Mouse (Mus musculus) embryonic facial prominence, embryonic 12.5 days (tissue): ENCODE measurements around the gene Herc1. TPM values are rescaled to one million over a fixed set of nuclear protein-coding genes. Genes with fewer than 3 reads are reported as not detected.

Experiments
- ATAC-seq: fragments of 200-750 bp; cut with Nextera tagmentation; 2 replicates; pipeline ENCODE4 v1.8.0; 2017; ENCODE audit not compliant: insufficient number of reproducible peaks, insufficient read depth, low FRiP score, low TSS enrichment
- H3K27ac ChIP-seq: fragments of 300-500 bp; sonication (generic); 2 replicates; pipeline ENCODE4 v1.5.1; 2016; ENCODE audit warnings: mild to moderate bottlenecking
- H3K27me3 ChIP-seq: fragments of 300-500 bp; sonication (generic); 2 replicates; pipeline ENCODE4 v1.6.1; 2016; ENCODE audit warnings: mild to moderate bottlenecking, moderate library complexity
- H3K36me3 ChIP-seq: fragments of 300-500 bp; sonication (generic); 2 replicates; pipeline ENCODE4 v1.6.1; 2016; ENCODE audit warnings: mild to moderate bottlenecking
- H3K4me1 ChIP-seq: fragments of 300-500 bp; sonication (generic); 2 replicates; pipeline ENCODE4 v1.6.1; 2016
- H3K4me2 ChIP-seq: fragments of 300-500 bp; sonication (generic); replicated peaks from 2 replicates; pipeline ENCODE4 v1.6.1; 2016; ENCODE audit warnings: mild to moderate bottlenecking, moderate library complexity
- H3K4me3 ChIP-seq: fragments of 300-500 bp; sonication (generic); 2 replicates; pipeline ENCODE4 v1.5.1; 2016; ENCODE audit warnings: mild to moderate bottlenecking
- H3K9ac ChIP-seq: fragments of 300-500 bp; sonication (generic); 2 replicates; pipeline ENCODE4 v1.6.1; 2016; ENCODE audit warnings: mild to moderate bottlenecking, moderate library complexity
- H3K9me3 ChIP-seq: fragments of 300-500 bp; sonication (generic); 2 replicates; pipeline ENCODE4 v1.6.1; 2016; ENCODE audit warnings: mild to moderate bottlenecking, moderate library complexity
- WGBS: fragments of 180-500 bp; shearing (Covaris S2); methylation state at CpG from one replicate; pipeline ENCODE4 v1.1.7; 2016; 5-methylcytosine and 5-hydroxymethylcytosine counted together
- polyA plus RNA-seq: library from polyadenylated mRNA; unstranded; fragments of >200 nt; fragmentation: Nextera tagmentation; extraction: Ambion mirVana; gene quantifications from 2 replicates; pipeline ENCODE4 v1.2.1, GENCODE M21; 2016

Herc1 gene
- polyA plus RNA-seq, 1 experiment from 2014 or later: 28.9 TPM

DNA sequence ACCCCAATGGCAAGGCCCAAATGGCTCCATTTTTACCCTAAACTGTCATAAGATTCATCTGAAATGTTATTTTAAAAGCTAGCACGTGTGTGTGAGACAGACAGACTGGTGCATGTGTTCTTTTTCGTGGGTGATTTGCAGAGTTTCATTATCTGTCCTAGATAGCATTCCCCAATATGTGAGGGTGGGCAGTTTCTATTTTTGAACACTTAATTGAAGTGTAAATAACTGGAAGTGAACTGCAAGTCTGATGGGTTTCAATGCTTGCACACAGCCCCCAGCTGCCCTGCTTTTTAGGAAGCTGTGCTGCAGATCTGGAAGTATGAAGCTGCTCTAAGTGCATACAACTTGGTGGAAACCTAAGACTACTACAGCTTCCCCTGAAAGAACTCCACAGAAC, 164.9 kb downstream of the Herc1 start:
- H3K4me3 ChIP-seq: no peak overlapping the region
- no peaks in the 10 kb centered on the region for H3K27me3 ChIP-seq
- peaks cover 54% of the 10 kb centered on the region for H3K36me3 ChIP-seq
- WGBS: 84% methylated on average over 2 of the region's 2 CpGs
- ATAC-seq: no peak
- peaks cover 24% of the 10 kb centered on the region for H3K4me1 ChIP-seq
- H3K4me2 ChIP-seq: no peak overlapping the region
- H3K9ac ChIP-seq: no peak overlapping the region
- H3K9me3 ChIP-seq: no peaks in the 10 kb centered on the region
- H3K27ac ChIP-seq: no peak overlapping the region

DNA sequence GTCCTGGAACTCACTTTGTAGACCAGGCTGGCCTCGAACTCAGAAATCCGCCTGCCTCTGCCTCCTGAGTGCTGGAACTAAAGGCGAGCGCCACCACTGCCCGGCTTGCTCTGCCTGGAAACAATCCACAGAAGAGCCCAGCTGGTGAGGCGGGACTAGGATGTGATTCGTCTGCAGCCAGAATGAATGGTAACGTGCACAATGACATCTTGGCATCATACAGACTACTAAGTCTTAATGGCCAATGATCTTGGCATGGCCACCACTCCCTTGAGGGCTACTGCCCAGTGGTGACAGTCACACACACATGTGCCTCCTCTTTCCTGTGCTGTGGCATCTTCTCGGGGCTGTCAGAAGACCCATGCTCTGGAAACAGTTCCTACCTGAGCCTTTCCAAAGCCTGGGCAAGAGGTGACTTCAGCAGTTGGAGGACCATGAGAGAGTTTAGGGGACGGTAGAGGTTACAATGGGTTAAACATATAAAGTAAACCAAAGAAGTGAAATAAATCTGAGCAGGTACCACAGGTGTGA, 165.5 kb downstream of the Herc1 start:
- Histone ChIP-seq H3K4me1 (peaks cover 18% of the 10 kb centered on the region), H3K36me3 (peaks cover 60% of the 10 kb centered on the region), H3K4me2 (no peak overlapping the region), H3K27me3 (no peaks in the 10 kb centered on the region), H3K4me3 (no peak overlapping the region), H3K9ac (no peak overlapping the region), H3K27ac (no peak overlapping the region), H3K9me3 (no peaks in the 10 kb centered on the region)
- WGBS: 91% methylated on average over 10 of the region's 10 CpGs
- ATAC-seq: no peak

- H3K4me1 ChIP-seq: peaks cover 18% of the 10 kb centered on the region
- no peak overlapping the region for H3K27ac ChIP-seq
- no peak overlapping the region for H3K4me2 ChIP-seq
- no peak overlapping the region for H3K4me3 ChIP-seq
- 90% methylated on average over 6 of the region's 6 CpGs for WGBS
- H3K36me3 ChIP-seq: peaks cover 66% of the 10 kb centered on the region
- no peaks in the 10 kb centered on the region for H3K27me3 ChIP-seq
- no peak overlapping the region for H3K9ac ChIP-seq
- no peaks in the 10 kb centered on the region for H3K9me3 ChIP-seq
- no peak for ATAC-seq
Observed at GRCm38 (mm10) chr9:66516296-66516940, 166.2 kb downstream of the Herc1 start.

DNA sequence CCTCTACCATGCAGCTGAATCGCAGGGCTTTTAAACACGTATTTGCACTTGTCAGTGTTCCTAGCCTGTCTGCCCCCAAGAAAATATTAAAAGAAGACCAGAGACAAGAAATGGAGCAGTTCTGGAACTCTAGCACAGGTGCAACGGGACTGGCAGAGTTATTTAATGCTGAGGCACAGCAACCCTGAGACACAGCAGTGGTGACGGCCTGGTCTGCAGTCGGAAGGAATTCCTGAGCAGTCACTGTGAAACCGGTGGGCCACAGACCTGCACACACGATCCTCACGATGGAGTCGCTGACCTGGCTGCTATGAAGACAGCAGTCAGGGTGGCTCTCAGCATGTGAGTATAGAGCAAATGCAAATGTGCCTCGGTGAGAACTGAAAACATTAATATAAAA, 167.5 kb downstream of the Herc1 start:
- Histone ChIP-seq H3K9me3 (no peaks in the 10 kb centered on the region), H3K4me1 (peaks cover 15% of the 10 kb centered on the region), H3K4me2 (no peak overlapping the region), H3K27me3 (no peaks in the 10 kb centered on the region), H3K4me3 (no peak overlapping the region), H3K36me3 (peaks cover 78% of the 10 kb centered on the region), H3K9ac (no peak overlapping the region), H3K27ac (no peak overlapping the region)
- no peak for ATAC-seq
- WGBS: 91% methylated on average over 10 of the region's 10 CpGs

DNA sequence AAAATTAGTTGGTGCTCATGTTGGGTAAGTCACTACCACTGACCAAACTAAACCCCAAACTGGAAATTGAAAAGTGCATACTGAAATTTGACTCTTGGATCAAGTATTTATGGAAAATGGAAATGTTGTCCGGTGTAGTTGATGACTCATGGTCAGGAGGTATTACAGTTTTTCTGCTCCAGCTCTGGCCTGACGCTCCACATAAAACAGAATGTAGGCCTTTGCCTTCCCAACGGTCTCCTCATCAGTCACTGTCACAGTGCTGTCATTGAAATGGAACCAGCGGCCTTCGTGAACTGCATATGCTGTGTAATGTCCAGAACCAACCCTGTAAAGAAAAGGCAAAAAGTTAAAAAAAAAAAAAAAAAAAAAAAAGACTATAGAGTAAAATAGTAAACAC, 168.0 kb downstream of the Herc1 start:
- Histone ChIP-seq H3K4me2 (no peak overlapping the region), H3K9me3 (no peaks in the 10 kb centered on the region), H3K27ac (no peak overlapping the region), H3K4me3 (no peak overlapping the region), H3K36me3 (peaks cover 82% of the 10 kb centered on the region), H3K9ac (no peak overlapping the region), H3K4me1 (peaks cover 10% of the 10 kb centered on the region), H3K27me3 (no peaks in the 10 kb centered on the region)
- WGBS: 88% methylated on average over 5 of the region's 5 CpGs
- ATAC-seq: no peak

GRCm38 (mm10) chr9:66518901-66519300, 168.7 kb downstream of the Herc1 start:
- Histone ChIP-seq H3K4me1 (peaks cover 4% of the 10 kb centered on the region), H3K4me2 (no peak overlapping the region), H3K4me3 (no peak overlapping the region), H3K27me3 (no peaks in the 10 kb centered on the region), H3K9ac (no peak overlapping the region), H3K27ac (no peak overlapping the region), H3K36me3 (peaks cover 85% of the 10 kb centered on the region), H3K9me3 (no peaks in the 10 kb centered on the region)
- WGBS: 83% methylated on average over 5 of the region's 5 CpGs
- no peak for ATAC-seq

GRCm38 (mm10) chr9:66520299-66520698, 170.0 kb downstream of the Herc1 start:
- H3K36me3 ChIP-seq: peaks cover 84% of the 10 kb centered on the region
- no peaks in the 10 kb centered on the region for H3K4me1 ChIP-seq
- H3K9ac ChIP-seq: no peak overlapping the region
- H3K27ac ChIP-seq: no peak overlapping the region
- no peak overlapping the region for H3K4me2 ChIP-seq
- no peak for ATAC-seq
- H3K9me3 ChIP-seq: no peaks in the 10 kb centered on the region
- H3K4me3 ChIP-seq: no peak overlapping the region
- no peaks in the 10 kb centered on the region for H3K27me3 ChIP-seq
- WGBS: 97% methylated on average over 4 of the region's 4 CpGs

DNA sequence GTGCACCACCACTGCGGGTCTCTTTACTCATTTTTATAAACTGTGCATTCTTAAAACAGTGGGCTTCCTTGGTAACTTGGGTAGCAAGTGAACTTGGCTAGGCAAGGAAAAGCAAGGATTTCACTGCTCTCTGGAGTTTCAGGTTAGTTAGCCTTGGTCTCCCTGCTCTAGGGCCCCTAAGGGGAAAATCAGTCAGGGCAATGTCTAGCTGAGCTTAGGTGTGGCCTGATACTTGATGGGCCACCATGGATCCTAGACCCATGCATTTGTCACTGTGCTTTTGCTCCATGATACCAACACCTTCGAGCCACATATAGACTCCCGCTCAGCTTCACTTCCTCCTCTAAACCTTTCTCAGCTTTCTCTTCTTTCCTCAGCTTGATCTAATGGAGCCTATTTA, 171.3 kb downstream of the Herc1 start:
- Histone ChIP-seq H3K4me3 (no peak overlapping the region), H3K36me3 (peaks cover 85% of the 10 kb centered on the region), H3K9me3 (no peaks in the 10 kb centered on the region), H3K9ac (no peak overlapping the region), H3K27me3 (no peaks in the 10 kb centered on the region), H3K4me2 (no peak overlapping the region), H3K27ac (no peak overlapping the region), H3K4me1 (no peaks in the 10 kb centered on the region)
- no peak for ATAC-seq
- WGBS: 88% methylated on average over 3 of the region's 3 CpGs

DNA sequence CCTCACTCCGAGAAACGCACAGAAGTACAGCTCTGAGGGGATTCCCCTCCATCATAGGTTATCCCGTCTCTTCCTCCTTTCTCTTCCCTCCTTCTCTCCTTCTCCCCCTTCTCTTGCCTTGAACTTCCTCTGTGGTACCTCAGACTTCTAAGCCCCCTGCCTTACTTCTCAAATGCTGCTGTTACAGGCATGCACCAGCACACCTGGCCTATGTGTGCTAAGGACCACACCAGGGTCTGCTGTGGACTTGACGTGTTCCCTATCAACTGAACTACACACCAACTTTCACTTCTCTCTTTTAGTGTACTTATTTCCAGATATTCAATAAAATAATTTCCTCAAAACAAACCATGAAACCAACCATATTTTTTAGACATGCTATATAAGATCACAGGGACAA, 192.5 kb downstream of the Herc1 start:
- Histone ChIP-seq H3K4me1 (no peaks in the 10 kb centered on the region), H3K4me2 (no peak overlapping the region), H3K27ac (no peak overlapping the region), H3K36me3 (peaks cover 58% of the 10 kb centered on the region), H3K27me3 (no peaks in the 10 kb centered on the region), H3K9me3 (no peaks in the 10 kb centered on the region), H3K4me3 (no peak overlapping the region), H3K9ac (no peak overlapping the region)
- WGBS: 89% methylated on average over 4 of the region's 4 CpGs
- ATAC-seq: no peak

Other genes with a start within 250 kb of the Herc1 start
- 129 and 131 TPM in 2 replicates for gene Snx1, start 223.9 kb upstream of the Herc1 start, polyA plus RNA-seq
- gene Ciao2a, start 223.8 kb upstream of the Herc1 start, polyA plus RNA-seq: 166 and 174 TPM in 2 replicates
- gene Dapk2, start 192.2 kb upstream of the Herc1 start, polyA plus RNA-seq: 6.0 and 6.6 TPM in 2 replicates
- gene Fbxl22, start 164.1 kb downstream of the Herc1 start, polyA plus RNA-seq: 2.3 and 2.5 TPM in 2 replicates
- gene Usp3, start 242.7 kb downstream of the Herc1 start, polyA plus RNA-seq: 76.0 and 84.3 TPM in 2 replicates